Mouse (Mus musculus): ENCODE results near the gene Scamp4.

GRCm38 (mm10) chr10:80586407-80587304 is 16.0 kb upstream of the Scamp4 start:
- no peak for TF ChIP-seq CTCF (IDR thresholded peaks at IDR 0.05; ENCODE audit: insufficient read depth, low read depth, low read length)
- TF ChIP-seq POLR2A (IDR thresholded peaks at IDR 0.05; ENCODE audit: insufficient read depth, low read depth, low read length): no peak

Data from olfactory bulb, adult 2 months (tissue).